Mouse (Mus musculus) ES-Bruce4 (cell line): Measurements from ENCODE around the gene Bcorl1.

Experiments used
- CTCF ChIP-seq: IDR thresholded peaks from one replicate; pipeline ENCODE4 v1.8.1; 2011; ENCODE audit warnings: low read depth, low read length
- EP300 ChIP-seq: IDR thresholded peaks from 2 replicates; pipeline ENCODE4 v1.6.1; 2011; ENCODE audit warnings: low read depth, low read length; ENCODE audit not compliant: insufficient read depth

DNA sequence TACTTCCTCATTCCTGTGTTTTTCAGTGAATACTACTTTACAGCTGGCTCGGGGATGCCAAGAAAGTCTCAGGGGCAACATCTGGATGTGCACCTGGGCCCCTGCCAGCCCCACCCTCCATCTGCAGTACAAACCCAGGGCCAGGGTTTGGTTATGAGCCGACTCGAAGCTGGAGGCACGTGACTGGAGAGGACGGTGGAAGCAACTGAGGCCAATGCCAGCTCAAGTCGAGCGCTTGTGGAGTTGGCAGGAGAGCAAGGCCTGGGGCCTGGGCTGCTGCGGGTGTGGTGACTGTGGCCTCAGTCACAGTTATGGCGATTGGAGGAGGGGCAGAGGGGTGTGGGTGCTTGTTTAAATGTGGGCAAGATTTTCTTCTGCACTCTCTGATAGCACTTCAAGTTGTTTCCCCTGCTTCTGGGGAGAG, 94.3 kb downstream of the Bcorl1 start:
- no peak for TF ChIP-seq CTCF
- no peak for TF ChIP-seq EP300
